Mouse (Mus musculus) cerebellum, postnatal 14 days (tissue): ENCODE results near the gene Ntm.
A peak's percentile ranks its signal among the peaks of the same experiment; 100 is the strongest.

Experiments
- DNase-seq, 2 experiments: peaks; one replicate each; pipeline ENCODE4 v3.0.0; 2021; ENCODE audit warnings: mixed read lengths in 2 of 2

Ntm gene

DNA sequence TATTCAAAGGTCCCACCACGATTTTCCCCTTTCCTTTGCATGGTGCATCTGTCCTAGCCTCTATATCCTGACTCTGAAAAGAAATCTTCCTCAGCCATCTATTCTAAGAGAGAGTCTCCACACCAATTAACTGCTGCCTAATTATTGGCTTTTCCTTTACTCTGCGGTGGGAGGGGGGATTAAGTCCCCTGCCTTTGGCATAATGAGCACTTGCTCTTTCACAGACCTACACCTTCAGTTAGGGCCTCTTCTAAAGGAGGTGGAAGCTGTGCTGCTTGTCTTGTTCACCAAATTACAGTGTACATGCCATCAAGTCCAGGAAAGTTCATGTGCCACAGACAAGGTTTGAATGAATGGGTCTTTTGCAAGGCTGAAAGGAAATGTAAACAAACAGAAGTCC lies 847.6 kb downstream of the Ntm start:
- DNase-seq = no peak

DNA sequence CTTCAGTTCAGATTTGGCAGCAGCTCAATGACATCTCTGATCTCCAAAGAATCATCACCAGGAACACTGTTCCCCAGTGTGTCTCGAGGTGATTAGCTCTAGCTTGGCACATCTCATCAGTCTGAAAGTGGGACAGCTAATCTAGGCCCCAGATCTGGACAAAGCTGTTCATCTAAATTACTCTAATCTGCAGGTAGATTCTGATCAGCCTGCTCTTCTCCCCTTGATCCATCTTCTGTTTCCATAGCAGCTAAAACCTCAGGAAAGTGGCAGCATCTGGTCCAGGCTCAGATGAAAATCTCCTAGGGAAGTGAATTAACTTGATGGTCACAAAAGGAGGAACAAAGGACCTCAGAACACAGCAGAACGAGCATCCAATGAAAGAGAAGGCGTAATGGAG lies 856.2 kb downstream of the Ntm start:
- no peak for DNase-seq

DNA sequence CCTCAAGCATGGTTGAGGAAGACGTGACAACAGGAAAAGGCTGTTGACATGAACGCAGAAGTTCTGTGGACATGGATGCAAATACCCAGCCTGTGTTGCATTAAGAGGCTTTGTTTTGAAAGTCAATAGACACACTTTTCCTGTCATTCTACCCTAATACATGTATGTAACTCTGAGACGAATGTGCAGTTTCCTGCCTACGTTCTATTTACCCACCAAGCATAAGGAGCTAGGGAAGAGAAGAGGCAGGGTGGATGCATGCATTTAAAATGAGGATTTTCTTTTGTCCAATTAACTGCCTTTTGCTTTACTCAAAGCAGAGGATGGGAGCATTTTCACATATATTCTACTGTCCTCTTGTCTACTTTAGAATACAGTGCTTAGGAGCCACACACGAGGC lies 858.5 kb downstream of the Ntm start:
- DNase-seq = no peak

- DNase-seq = peak; percentile 86 to 92
These were observed 858.9 kb downstream of the Ntm start for GRCm38 (mm10) chr9:29103993-29104392.

- DNase-seq = no peak
These were observed 862.3 kb downstream of the Ntm start for GRCm38 (mm10) chr9:29100624-29101023.

DNA sequence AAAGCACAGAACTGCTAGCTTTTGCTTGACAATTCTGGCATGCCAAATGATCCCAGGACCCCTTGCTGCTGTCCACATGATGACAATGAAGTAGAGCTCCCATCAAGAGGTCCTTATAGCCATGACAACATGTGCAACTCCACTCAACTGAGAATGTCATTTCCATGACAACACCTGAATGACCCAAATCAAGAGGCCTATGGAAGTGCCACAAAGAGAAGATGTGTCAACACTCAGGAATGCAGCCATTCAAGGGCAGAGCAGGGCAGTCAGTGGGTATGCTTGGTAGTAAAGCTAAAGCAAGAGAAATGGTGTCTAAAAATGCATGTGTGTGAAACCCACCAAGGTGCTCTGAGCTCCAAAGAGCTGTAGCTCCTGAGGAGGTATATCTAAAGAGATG lies 870.5 kb downstream of the Ntm start:
- no peak for DNase-seq

- DNase-seq = peak in 1 of 2 experiments; percentile 43
These were observed 874.3 kb downstream of the Ntm start for GRCm38 (mm10) chr9:29088657-29089056.

DNA sequence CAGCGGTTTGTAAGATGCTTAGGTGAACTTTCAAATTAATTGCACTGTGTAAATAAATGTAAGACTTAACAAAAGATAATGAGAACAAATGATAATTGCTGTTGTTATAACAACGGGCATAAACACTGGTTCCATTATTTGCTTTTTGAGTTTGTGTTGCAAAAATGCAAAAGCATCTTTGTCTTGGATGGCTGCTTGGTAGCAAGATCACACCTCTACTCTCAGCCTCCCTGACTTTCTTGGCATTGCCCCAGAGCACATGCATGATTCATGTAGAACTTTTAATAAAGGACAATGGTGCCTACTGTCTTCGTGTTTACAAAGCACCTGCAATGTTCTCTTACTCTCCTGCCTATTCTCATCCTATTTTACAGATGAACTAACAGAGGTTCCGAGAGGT lies 875.3 kb downstream of the Ntm start:
- no peak for DNase-seq

GRCm38 (mm10) chr9:29087171-29087570 lies 875.8 kb downstream of the Ntm start:
- no peak for DNase-seq

DNA sequence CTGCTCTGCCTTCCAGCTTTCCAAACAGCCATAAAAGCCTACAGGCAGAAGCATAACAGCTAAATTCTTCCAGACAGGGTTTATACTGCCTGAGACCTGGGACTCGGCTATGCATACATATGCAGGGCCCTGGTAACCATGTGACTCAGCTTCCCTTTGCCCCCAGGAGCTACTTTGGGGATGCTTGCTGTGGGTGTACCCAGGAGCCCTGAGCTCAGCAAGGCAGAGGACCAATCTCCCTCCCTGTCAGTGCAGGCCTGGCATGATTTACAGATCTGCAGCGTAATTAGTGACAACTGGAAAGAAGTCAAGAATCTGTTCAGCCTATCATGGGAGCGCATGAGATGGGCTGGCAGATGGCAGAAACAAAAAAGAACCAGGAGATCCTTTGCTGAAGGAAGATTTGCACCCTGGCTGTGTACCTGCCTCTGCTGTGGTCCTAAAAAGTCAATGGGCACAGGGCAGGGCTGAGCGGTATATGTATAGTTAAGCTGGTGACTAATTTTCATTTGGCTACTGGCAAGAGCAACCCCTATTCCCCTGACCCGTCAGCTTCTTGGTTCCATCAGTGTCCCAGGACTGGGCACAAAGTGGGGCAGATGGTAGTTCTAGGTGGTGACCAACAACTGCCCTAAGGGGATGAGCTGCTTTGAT lies 886.9 kb downstream of the Ntm start:
- DNase-seq = peak; percentile 59 to 80

DNA sequence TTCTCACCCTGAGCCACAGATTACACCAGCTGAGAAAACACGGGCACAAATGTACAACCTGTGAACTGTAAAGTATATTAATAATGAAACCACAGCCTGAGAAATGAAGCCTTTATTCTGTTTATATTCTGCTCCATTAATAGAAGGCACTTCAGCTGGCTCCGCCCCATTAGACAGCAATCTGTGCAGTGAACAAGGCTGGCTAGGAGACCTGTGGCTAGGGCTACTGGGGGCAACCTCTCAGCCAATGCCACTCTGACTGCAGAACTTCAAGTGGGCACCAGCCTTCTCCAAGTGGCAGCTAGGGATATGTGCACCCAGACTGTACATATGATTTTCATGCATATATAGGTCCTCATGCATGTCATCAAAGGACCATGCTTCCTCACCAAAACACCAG lies 887.7 kb downstream of the Ntm start:
- peak in 1 of 2 experiments; percentile 45 for DNase-seq

- peak; percentile 61 to 77 for DNase-seq
These were observed 888.4 kb downstream of the Ntm start for GRCm38 (mm10) chr9:29074494-29074893.

DNA sequence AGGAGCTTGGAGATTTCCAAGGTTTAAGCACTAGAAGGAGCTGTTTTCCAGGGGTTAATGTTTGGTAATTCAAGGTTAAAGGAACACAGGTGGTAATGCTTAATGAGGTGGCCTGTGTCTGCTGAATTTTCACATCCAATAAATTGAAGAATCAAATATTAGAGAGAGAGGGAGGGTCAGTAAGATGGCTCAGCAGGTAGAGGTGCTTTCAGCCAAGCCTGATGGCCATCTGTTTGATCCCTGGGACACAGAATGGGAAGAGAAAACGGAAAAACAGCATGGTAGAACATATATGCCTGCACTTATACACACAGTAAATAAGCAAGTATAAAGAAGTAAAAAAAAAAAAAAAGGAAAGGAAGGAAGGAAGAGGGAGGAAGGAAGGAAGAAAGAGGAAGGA lies 890.9 kb downstream of the Ntm start:
- peak in 1 of 2 experiments; percentile 59 for DNase-seq

GRCm38 (mm10) chr9:29067572-29067971 lies 895.4 kb downstream of the Ntm start:
- DNase-seq = no peak

DNA sequence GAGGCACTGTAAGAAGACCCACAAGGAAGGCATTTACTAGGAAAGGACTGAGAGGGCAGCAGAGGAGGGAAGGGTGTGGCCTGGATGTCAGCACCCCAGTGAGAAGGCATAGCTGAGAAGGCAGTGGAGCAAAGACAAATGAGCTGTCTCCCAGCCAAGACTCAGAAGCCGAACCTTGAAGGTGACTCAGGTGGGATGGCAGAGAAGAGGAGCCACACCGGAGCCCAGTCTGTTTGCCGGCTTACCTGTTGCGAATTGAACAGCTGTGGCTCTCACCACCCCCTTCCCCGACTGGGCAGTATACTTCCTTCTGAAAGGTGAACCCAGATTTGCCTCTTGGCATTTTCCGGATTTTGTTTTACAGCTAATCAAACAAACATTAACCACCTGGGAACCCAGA lies 902.6 kb downstream of the Ntm start:
- peak; percentile 36 to 45 for DNase-seq

GRCm38 (mm10) chr9:29058811-29059210 lies 904.1 kb downstream of the Ntm start:
- no peak for DNase-seq

DNA sequence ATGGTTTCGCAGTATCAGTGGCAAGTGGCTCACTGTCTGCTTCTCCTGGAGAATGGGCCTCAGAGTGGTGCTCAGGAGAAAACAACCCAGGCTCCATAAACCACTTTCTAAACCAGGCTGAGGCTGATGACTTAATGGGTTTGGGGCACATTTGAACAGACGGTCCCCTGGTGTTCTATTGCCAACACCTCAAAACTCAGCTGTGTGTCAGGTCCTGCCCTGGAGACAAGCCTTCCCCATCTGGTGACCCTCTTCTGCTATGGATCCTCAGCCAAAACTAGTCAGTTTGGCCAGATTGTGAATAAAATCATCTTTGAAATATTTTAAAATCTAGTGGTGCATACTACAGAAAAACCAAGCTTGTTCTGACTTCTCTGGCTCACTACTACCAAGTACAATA lies 907.3 kb downstream of the Ntm start:
- no peak for DNase-seq

DNA sequence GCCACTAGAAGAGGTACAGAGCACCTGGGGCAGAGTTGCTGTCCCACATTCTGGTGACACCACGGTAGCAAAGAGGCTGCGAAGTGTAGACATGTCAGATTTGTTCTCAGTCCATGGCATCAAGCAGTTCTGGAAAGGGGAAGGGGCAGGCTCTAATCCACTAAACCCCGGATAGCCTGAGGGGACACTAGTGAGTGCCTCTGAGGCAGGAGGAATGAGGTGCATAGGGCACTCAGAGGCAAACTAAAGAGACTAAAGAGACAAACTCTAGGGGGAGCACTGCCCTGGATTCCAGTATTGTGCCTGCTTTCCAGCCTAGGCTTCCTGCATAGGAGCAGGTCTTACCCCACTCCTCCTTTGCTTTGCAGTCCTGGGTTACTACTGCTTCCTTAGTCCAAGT lies 926.5 kb downstream of the Ntm start:
- no peak for DNase-seq

- DNase-seq = no peak
These were observed 926.9 kb downstream of the Ntm start for GRCm38 (mm10) chr9:29036058-29036457.

DNA sequence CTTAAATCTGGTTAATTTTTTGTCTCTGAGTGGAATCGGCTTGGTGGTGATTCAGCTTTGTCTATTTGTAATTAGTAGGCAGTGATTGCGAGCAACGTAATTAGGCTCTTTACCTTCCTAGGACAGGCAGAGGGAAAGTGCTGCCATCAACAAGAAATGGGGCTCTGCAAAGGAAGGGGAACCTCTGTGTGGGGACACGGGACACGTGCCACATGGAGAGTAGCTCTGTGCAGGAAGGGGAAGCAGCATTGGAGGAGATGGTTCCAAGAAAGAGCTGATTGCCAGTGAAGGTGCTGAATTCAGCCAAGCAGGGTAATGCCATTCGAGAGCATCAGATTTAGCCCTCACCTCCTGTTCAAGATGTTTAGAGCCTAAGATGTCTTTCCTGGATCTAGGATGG lies 936.5 kb downstream of the Ntm start:
- DNase-seq = peak in 1 of 2 experiments; percentile 34

- no peak for DNase-seq
These were observed 937.3 kb downstream of the Ntm start for GRCm38 (mm10) chr9:29025603-29026002.

- peak in 1 of 2 experiments; percentile 38 for DNase-seq
These were observed 937.8 kb downstream of the Ntm start for GRCm38 (mm10) chr9:29025104-29025503.

GRCm38 (mm10) chr9:29016879-29017278 lies 946.1 kb downstream of the Ntm start:
- DNase-seq = no peak

GRCm38 (mm10) chr9:29013881-29014280 lies 949.1 kb downstream of the Ntm start:
- no peak for DNase-seq

DNA sequence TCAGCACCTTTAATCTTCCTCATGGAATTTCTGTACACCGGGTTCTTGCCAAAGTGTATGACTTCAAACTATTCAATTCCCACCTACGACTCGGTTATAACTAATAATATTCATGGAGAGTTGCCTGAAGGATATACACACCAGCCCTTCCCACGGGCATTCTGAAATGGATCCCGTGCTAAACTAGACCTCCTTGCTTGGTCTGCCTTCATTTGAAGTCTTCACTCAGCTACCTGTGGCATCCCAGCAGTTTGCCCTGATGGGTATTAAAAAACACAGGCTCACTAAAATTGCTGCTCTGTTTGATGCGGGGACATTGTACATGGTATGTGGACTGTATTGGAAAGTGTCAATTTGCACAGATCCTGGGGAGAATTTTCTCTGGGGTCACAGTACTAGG lies 950.4 kb downstream of the Ntm start:
- no peak for DNase-seq
